Mouse (Mus musculus) kidney, embryonic 14.5 days (tissue): ENCODE measurements around the gene Lpp. TPM values are rescaled to one million over a fixed set of nuclear protein-coding genes. Genes with fewer than 3 reads are reported as not detected.

ENCODE experiments used
- ATAC-seq: fragments of 200-750 bp; cut with Nextera tagmentation; 2 replicates; pipeline ENCODE4 v1.8.0; 2017; ENCODE audit warnings: moderate number of reproducible peaks, mild to moderate bottlenecking, moderate TSS enrichment, moderate library complexity; ENCODE audit not compliant: low FRiP score, low TSS enrichment
- H3K27ac ChIP-seq: fragments of 300-500 bp; sonication (generic); 2 replicates; pipeline ENCODE4 v1.5.1; 2014; ENCODE audit warnings: low read depth, mild to moderate bottlenecking, low read length, moderate library complexity, mixed read lengths
- H3K27me3 ChIP-seq: fragments of 300-500 bp; sonication (generic); 2 replicates; pipeline ENCODE4 v1.6.1; 2014; ENCODE audit warnings: mild to moderate bottlenecking, low read length; ENCODE audit not compliant: control insufficient read depth, insufficient read depth
- H3K36me3 ChIP-seq: fragments of 300-500 bp; sonication (generic); 2 replicates; pipeline ENCODE4 v1.6.1; 2014; ENCODE audit warnings: low read length, mixed read lengths; ENCODE audit not compliant: control insufficient read depth, insufficient read depth
- H3K4me1 ChIP-seq: fragments of 300-500 bp; sonication (generic); 2 replicates; pipeline ENCODE4 v1.6.1; 2014; ENCODE audit warnings: low read length, mixed read lengths; ENCODE audit not compliant: control insufficient read depth, insufficient read depth
- H3K4me2 ChIP-seq: fragments of 300-500 bp; sonication (generic); replicated peaks from 2 replicates; pipeline ENCODE4 v1.6.1; 2014; ENCODE audit warnings: low read depth, mild to moderate bottlenecking, low read length
- H3K4me3 ChIP-seq: fragments of 300-500 bp; sonication (generic); 2 replicates; pipeline ENCODE4 v1.5.1; 2014; ENCODE audit warnings: mild to moderate bottlenecking, low read length
- H3K9ac ChIP-seq: fragments of 300-500 bp; sonication (generic); 2 replicates; pipeline ENCODE4 v1.6.1; 2014; ENCODE audit warnings: low read depth, mild to moderate bottlenecking, low read length, moderate library complexity
- H3K9me3 ChIP-seq: fragments of 300-500 bp; sonication (generic); 2 replicates; pipeline ENCODE4 v1.6.1; 2016; ENCODE audit warnings: low read length; ENCODE audit not compliant: control insufficient read depth
- WGBS: fragments of 180-500 bp; shearing (Covaris S2); extraction: QIAGEN DNeasy Blood & Tissue Kit; methylation state at CpG from one replicate; pipeline ENCODE4 v1.1.7; 2014; 5-methylcytosine and 5-hydroxymethylcytosine counted together
- polyA plus RNA-seq: library from polyadenylated mRNA; unstranded; fragments of >200 nt; fragmentation: Nextera tagmentation; extraction: Ambion mirVana; gene quantifications from 2 replicates; pipeline ENCODE4 v1.2.1, GENCODE M21; 2014

Lpp gene
- polyA plus RNA-seq, 1 experiment from 2014 or later = 49.2 TPM

- 57% methylated on average over 11 of the region's 11 CpGs for WGBS
- Histone ChIP-seq H3K36me3 (no peaks in the 10 kb centered on the region), H3K27ac (no peak overlapping the region), H3K4me2 (no peak overlapping the region), H3K4me1 (peaks cover 4% of the 10 kb centered on the region), H3K27me3 (no peaks in the 10 kb centered on the region), H3K4me3 (no peak overlapping the region), H3K9me3 (no peaks in the 10 kb centered on the region), H3K9ac (no peak overlapping the region)
- ATAC-seq = peak; percentile 52; the same call in 1 of the 2 replicates
Observed at GRCm38 (mm10) chr16:24501628-24502294, 108.5 kb downstream of the Lpp start.

GRCm38 (mm10) chr16:24502295-24502823 is 109.1 kb downstream of the Lpp start:
- Histone ChIP-seq H3K4me1 (peaks cover 8% of the 10 kb centered on the region), H3K27ac (no peak overlapping the region), H3K27me3 (no peaks in the 10 kb centered on the region), H3K4me3 (no peak overlapping the region), H3K36me3 (no peaks in the 10 kb centered on the region), H3K9me3 (no peaks in the 10 kb centered on the region), H3K9ac (no peak overlapping the region), H3K4me2 (no peak overlapping the region)
- 85% methylated on average over 3 of the region's 3 CpGs for WGBS
- ATAC-seq = no peak

- Histone ChIP-seq H3K4me2 (no peak overlapping the region), H3K36me3 (no peaks in the 10 kb centered on the region), H3K4me1 (peaks cover 8% of the 10 kb centered on the region), H3K9me3 (no peaks in the 10 kb centered on the region), H3K4me3 (no peak overlapping the region), H3K9ac (no peak overlapping the region; the same call in 1 of the 2 replicates), H3K27ac (no peak overlapping the region), H3K27me3 (no peaks in the 10 kb centered on the region)
- ATAC-seq = 0 out of 2 replicates have a peak, but pooled peaks have one; percentile 41
- WGBS = 18% methylated on average over 7 of the region's 7 CpGs
Observed at GRCm38 (mm10) chr16:24504838-24505605, 111.7 kb downstream of the Lpp start.

GRCm38 (mm10) chr16:24506237-24506636 is 112.9 kb downstream of the Lpp start:
- ATAC-seq = no peak
- 92% methylated on average over 2 of the region's 2 CpGs for WGBS
- Histone ChIP-seq H3K4me2 (no peak overlapping the region), H3K4me1 (peaks cover 8% of the 10 kb centered on the region), H3K27ac (no peak overlapping the region), H3K9me3 (no peaks in the 10 kb centered on the region), H3K36me3 (no peaks in the 10 kb centered on the region), H3K27me3 (no peaks in the 10 kb centered on the region), H3K4me3 (no peak overlapping the region), H3K9ac (no peak overlapping the region)

- no peak overlapping the region for H3K4me2 ChIP-seq
- H3K27me3 ChIP-seq = no peaks in the 10 kb centered on the region
- H3K27ac ChIP-seq = no peak overlapping the region
- H3K36me3 ChIP-seq = no peaks in the 10 kb centered on the region
- no peaks in the 10 kb centered on the region for H3K9me3 ChIP-seq
- no peak for ATAC-seq
- H3K4me1 ChIP-seq = peaks cover 8% of the 10 kb centered on the region
- H3K9ac ChIP-seq = no peak overlapping the region
- 28% methylated on average over 4 of the region's 4 CpGs for WGBS
- H3K4me3 ChIP-seq = no peak overlapping the region
Observed at GRCm38 (mm10) chr16:24506740-24507139, 113.4 kb downstream of the Lpp start.

GRCm38 (mm10) chr16:24507927-24508540 is 114.7 kb downstream of the Lpp start:
- H3K36me3 ChIP-seq = no peaks in the 10 kb centered on the region
- no peak overlapping the region for H3K9ac ChIP-seq
- peaks cover 8% of the 10 kb centered on the region for H3K4me1 ChIP-seq
- H3K9me3 ChIP-seq = no peaks in the 10 kb centered on the region
- ATAC-seq = no peak
- H3K27me3 ChIP-seq = no peaks in the 10 kb centered on the region
- WGBS = 92% methylated on average over 5 of the region's 5 CpGs
- H3K4me2 ChIP-seq = no peak overlapping the region
- no peak overlapping the region for H3K4me3 ChIP-seq
- H3K27ac ChIP-seq = no peak overlapping the region

- 76% methylated on average over 5 of the region's 5 CpGs for WGBS
- no peak overlapping the region for H3K27ac ChIP-seq
- H3K27me3 ChIP-seq = no peaks in the 10 kb centered on the region
- peaks cover 8% of the 10 kb centered on the region for H3K4me1 ChIP-seq
- no peak overlapping the region for H3K9ac ChIP-seq
- no peak overlapping the region for H3K4me2 ChIP-seq
- H3K9me3 ChIP-seq = no peaks in the 10 kb centered on the region
- no peaks in the 10 kb centered on the region for H3K36me3 ChIP-seq
- ATAC-seq = no peak
- H3K4me3 ChIP-seq = no peak overlapping the region
Observed at GRCm38 (mm10) chr16:24509100-24509812, 115.9 kb downstream of the Lpp start.

- no peak overlapping the region for H3K9ac ChIP-seq
- no peak overlapping the region for H3K4me2 ChIP-seq
- no peak overlapping the region for H3K27ac ChIP-seq
- H3K4me1 ChIP-seq = peaks cover 5% of the 10 kb centered on the region; the same call in 1 of the 2 replicates
- no peaks in the 10 kb centered on the region for H3K27me3 ChIP-seq
- 57% methylated on average over 1 of the region's 1 CpGs for WGBS
- no peaks in the 10 kb centered on the region for H3K9me3 ChIP-seq
- no peak overlapping the region for H3K4me3 ChIP-seq
- ATAC-seq = no peak
- H3K36me3 ChIP-seq = no peaks in the 10 kb centered on the region
Observed at GRCm38 (mm10) chr16:24509813-24510166, 116.5 kb downstream of the Lpp start.
